Mouse (Mus musculus) monocyte, adult 2 months (primary cell): ENCODE measurements around the gene Ccdc153.
A peak's percentile ranks its signal among the peaks of the same experiment; 100 is the strongest.

ENCODE experiments used
- DNase-seq, 2 experiments: peaks; one replicate each; pipeline ENCODE4 v3.0.0; 2022; ENCODE audit warnings: low spot score in 2 of 2, low read depth in 1 of 2

Gene Ccdc153

GRCm38 (mm10) chr9:44239447-44239846 is 1.0 kb upstream of the Ccdc153 start:
- peak in 1 of 2 experiments; percentile 26 for DNase-seq

GRCm38 (mm10) chr9:44240911-44241310 is 435 bp downstream of the Ccdc153 start:
- no peak for DNase-seq

- no peak for DNase-seq
Measured at GRCm38 (mm10) chr9:44241418-44241817, 942 bp downstream of the Ccdc153 start.

- no peak for DNase-seq
Measured at GRCm38 (mm10) chr9:44243621-44244020, 3.1 kb downstream of the Ccdc153 start.

- DNase-seq, result no peak
Measured at GRCm38 (mm10) chr9:44247907-44248306, 7.4 kb downstream of the Ccdc153 start.

GRCm38 (mm10) chr9:44249181-44250146 is 9.0 kb downstream of the Ccdc153 start:
- DNase-seq, result peak in 1 of 2 experiments; percentile 52

- no peak for DNase-seq
Measured at GRCm38 (mm10) chr9:44250445-44250844, 10.0 kb downstream of the Ccdc153 start.

GRCm38 (mm10) chr9:44251314-44251713 is 10.8 kb downstream of the Ccdc153 start, which contains the start of gene Pdzd3:
TSS of gene Pdzd3 (minus strand) at chr9:44251471.
- no peak for DNase-seq

- DNase-seq, result no peak
Measured at GRCm38 (mm10) chr9:44253441-44253840, 13.0 kb downstream of the Ccdc153 start.

GRCm38 (mm10) chr9:44254508-44255135 is 14.1 kb downstream of the Ccdc153 start:
- DNase-seq, result no peak

- no peak for DNase-seq
Measured at GRCm38 (mm10) chr9:44255136-44255521, 14.7 kb downstream of the Ccdc153 start.

GRCm38 (mm10) chr9:44256213-44256612 is 15.7 kb downstream of the Ccdc153 start:
- DNase-seq, result no peak

GRCm38 (mm10) chr9:44259014-44259413 is 18.5 kb downstream of the Ccdc153 start:
- no peak for DNase-seq

- no peak for DNase-seq
Measured at GRCm38 (mm10) chr9:44261388-44261787, 20.9 kb downstream of the Ccdc153 start.

- DNase-seq, result no peak
Measured at GRCm38 (mm10) chr9:44266478-44267226, 26.2 kb downstream of the Ccdc153 start.

GRCm38 (mm10) chr9:44267319-44268026 is 27.0 kb downstream of the Ccdc153 start:
- no peak for DNase-seq

GRCm38 (mm10) chr9:44268027-44268360 is 27.5 kb downstream of the Ccdc153 start:
- DNase-seq, result peak; percentile 71 to 82

GRCm38 (mm10) chr9:44268432-44268831 is 28.0 kb downstream of the Ccdc153 start, which contains the start of gene Nlrx1:
TSS of gene Nlrx1 (minus strand) at chr9:44268599.
- peak in 1 of 2 experiments; percentile 42 for DNase-seq

- no peak for DNase-seq
Measured at GRCm38 (mm10) chr9:44269077-44269476, 28.6 kb downstream of the Ccdc153 start.

GRCm38 (mm10) chr9:44269973-44270372 is 29.5 kb downstream of the Ccdc153 start:
- DNase-seq, result no peak

- no peak for DNase-seq
Measured at GRCm38 (mm10) chr9:44283183-44283582, 42.7 kb downstream of the Ccdc153 start.
